Mouse (Mus musculus): ENCODE measurements around the gene Srd5a3. TPM values are rescaled to one million over a fixed set of nuclear protein-coding genes. Genes with fewer than 3 reads are reported as not detected.
A peak's percentile ranks its signal among the peaks of the same experiment; 100 is the strongest.

The Srd5a3 gene
- polyA plus RNA-seq, 1 experiment: 12.0 TPM

GRCm38 (mm10) chr5:76140730-76141066 is 627 bp downstream of the Srd5a3 start:
- no peaks in the 10 kb centered on the region for H3K36me3 ChIP-seq (ENCODE audit: control insufficient read depth, insufficient read depth)
- peak overlapping the region; percentile 57 for H3K4me3 ChIP-seq
- H3K4me2 ChIP-seq (ENCODE audit: low read depth): peak overlapping the region; percentile 84
- H3K27me3 ChIP-seq (ENCODE audit: control insufficient read depth, insufficient read depth, insufficient read length): no peaks in the 10 kb centered on the region
- no peak for TF ChIP-seq MYOG (IDR thresholded peaks at IDR 0.05; ENCODE audit: control insufficient read depth in 1 of 3, insufficient read depth in 1 of 3, insufficient read length in 2 of 3, low read depth in 2 of 3)
- peak; percentile 9 for TF ChIP-seq POLR2AphosphoS2 (IDR thresholded peaks at IDR 0.05; ENCODE audit: insufficient read length, low read depth)
- TF ChIP-seq MAX (IDR thresholded peaks at IDR 0.05; ENCODE audit: low read depth): no peak
- no peak for TF ChIP-seq SRF (IDR thresholded peaks at IDR 0.05; ENCODE audit: control insufficient read depth, insufficient read length, low read depth)
- TF ChIP-seq USF1 (IDR thresholded peaks at IDR 0.05; ENCODE audit: low read depth): no peak
- no peak for TF ChIP-seq TCF3 (IDR thresholded peaks at IDR 0.05; ENCODE audit: insufficient read length, low read depth)
- no peak for TF ChIP-seq E2F4 (IDR thresholded peaks at IDR 0.05; ENCODE audit: insufficient read depth)
- no peak for TF ChIP-seq REST (IDR thresholded peaks at IDR 0.05; ENCODE audit: insufficient read depth, insufficient read length)
- TF ChIP-seq CEBPB (IDR thresholded peaks at IDR 0.05; ENCODE audit: insufficient read depth, poor library complexity, severe bottlenecking): no peak
- H3K79me2 ChIP-seq (ENCODE audit: control insufficient read depth, insufficient read depth): peaks cover 7% of the 10 kb centered on the region
- H3ac ChIP-seq (ENCODE audit: control insufficient read depth, insufficient read length): peak overlapping the region; percentile 78

GRCm38 (mm10) chr5:76143356-76143755 is 3.3 kb downstream of the Srd5a3 start:
- Histone ChIP-seq H3K27me3 (ENCODE audit: control insufficient read depth, insufficient read depth, insufficient read length) (no peaks in the 10 kb centered on the region), H3K4me2 (ENCODE audit: low read depth) (no peak overlapping the region), H3K36me3 (ENCODE audit: control insufficient read depth, insufficient read depth) (no peaks in the 10 kb centered on the region), H3ac (ENCODE audit: control insufficient read depth, insufficient read length) (no peak overlapping the region), H3K4me3 (no peak overlapping the region), H3K79me2 (ENCODE audit: control insufficient read depth, insufficient read depth) (peaks cover 7% of the 10 kb centered on the region)
- TF ChIP-seq TCF3 (IDR thresholded peaks at IDR 0.05; ENCODE audit: insufficient read length, low read depth): no peak
- TF ChIP-seq MAX (IDR thresholded peaks at IDR 0.05; ENCODE audit: low read depth): no peak
- no peak for TF ChIP-seq E2F4 (IDR thresholded peaks at IDR 0.05; ENCODE audit: insufficient read depth)
- TF ChIP-seq REST (IDR thresholded peaks at IDR 0.05; ENCODE audit: insufficient read depth, insufficient read length): no peak
- no peak for TF ChIP-seq TCF12 (IDR thresholded peaks at IDR 0.05; ENCODE audit: insufficient read depth, poor library complexity, severe bottlenecking)
- no peak for TF ChIP-seq POLR2AphosphoS2 (IDR thresholded peaks at IDR 0.05; ENCODE audit: insufficient read length, low read depth)
- TF ChIP-seq SRF (IDR thresholded peaks at IDR 0.05; ENCODE audit: control insufficient read depth, insufficient read length, low read depth): no peak
- TF ChIP-seq USF1 (IDR thresholded peaks at IDR 0.05; ENCODE audit: low read depth): no peak
- no peak for TF ChIP-seq POLR2A (IDR thresholded peaks at IDR 0.05; ENCODE audit: insufficient read length, low read depth)
- no peak for TF ChIP-seq MYOD1 (IDR thresholded peaks at IDR 0.05; ENCODE audit: control insufficient read depth in 1 of 3, insufficient read length in 2 of 3, low read depth in 2 of 3)
- no peak for TF ChIP-seq MYOG (IDR thresholded peaks at IDR 0.05; ENCODE audit: control insufficient read depth in 1 of 3, insufficient read depth in 1 of 3, insufficient read length in 2 of 3, low read depth in 2 of 3)
- no peak for TF ChIP-seq CEBPB (IDR thresholded peaks at IDR 0.05; ENCODE audit: insufficient read depth, poor library complexity, severe bottlenecking)

- TF ChIP-seq POLR2AphosphoS2 (IDR thresholded peaks at IDR 0.05; ENCODE audit: insufficient read length, low read depth) (no peak), E2F4 (IDR thresholded peaks at IDR 0.05; ENCODE audit: insufficient read depth) (no peak), CEBPB (IDR thresholded peaks at IDR 0.05; ENCODE audit: insufficient read depth, poor library complexity, severe bottlenecking) (no peak), REST (IDR thresholded peaks at IDR 0.05; ENCODE audit: insufficient read depth, insufficient read length) (no peak), POLR2A (IDR thresholded peaks at IDR 0.05; ENCODE audit: insufficient read length, low read depth) (no peak), TCF3 (IDR thresholded peaks at IDR 0.05; ENCODE audit: insufficient read length, low read depth) (no peak), MYOD1 (IDR thresholded peaks at IDR 0.05; ENCODE audit: control insufficient read depth in 1 of 3, insufficient read length in 2 of 3, low read depth in 2 of 3) (no peak), MAX (IDR thresholded peaks at IDR 0.05; ENCODE audit: low read depth) (no peak), MYOG (IDR thresholded peaks at IDR 0.05; ENCODE audit: control insufficient read depth in 1 of 3, insufficient read depth in 1 of 3, insufficient read length in 2 of 3, low read depth in 2 of 3) (no peak)
- no peak overlapping the region for H3K4me2 ChIP-seq (ENCODE audit: low read depth)
- H3K4me3 ChIP-seq: no peak overlapping the region
- no peak overlapping the region for H3ac ChIP-seq (ENCODE audit: control insufficient read depth, insufficient read length)
- no peaks in the 10 kb centered on the region for H3K36me3 ChIP-seq (ENCODE audit: control insufficient read depth, insufficient read depth)
- H3K79me2 ChIP-seq (ENCODE audit: control insufficient read depth, insufficient read depth): peaks cover 2% of the 10 kb centered on the region
- no peaks in the 10 kb centered on the region for H3K27me3 ChIP-seq (ENCODE audit: control insufficient read depth, insufficient read depth, insufficient read length)
These were observed 6.3 kb downstream of the Srd5a3 start for GRCm38 (mm10) chr5:76146401-76146800.

GRCm38 (mm10) chr5:76149436-76149835 is 9.4 kb downstream of the Srd5a3 start:
- H3K4me2 ChIP-seq (ENCODE audit: low read depth): no peak overlapping the region
- H3K27me3 ChIP-seq (ENCODE audit: control insufficient read depth, insufficient read depth, insufficient read length): no peaks in the 10 kb centered on the region
- no peaks in the 10 kb centered on the region for H3K36me3 ChIP-seq (ENCODE audit: control insufficient read depth, insufficient read depth)
- no peak overlapping the region for H3K4me3 ChIP-seq
- TF ChIP-seq POLR2AphosphoS2 (IDR thresholded peaks at IDR 0.05; ENCODE audit: insufficient read length, low read depth) (no peak), MYOG (IDR thresholded peaks at IDR 0.05; ENCODE audit: control insufficient read depth in 1 of 3, insufficient read depth in 1 of 3, insufficient read length in 2 of 3, low read depth in 2 of 3) (no peak), USF1 (IDR thresholded peaks at IDR 0.05; ENCODE audit: low read depth) (no peak)
- H3K79me2 ChIP-seq (ENCODE audit: control insufficient read depth, insufficient read depth): no peaks in the 10 kb centered on the region
- no peak overlapping the region for H3ac ChIP-seq (ENCODE audit: control insufficient read depth, insufficient read length)

- H3K79me2 ChIP-seq (ENCODE audit: control insufficient read depth, insufficient read depth): no peaks in the 10 kb centered on the region
- no peak overlapping the region for H3K4me3 ChIP-seq
- H3K36me3 ChIP-seq (ENCODE audit: control insufficient read depth, insufficient read depth): no peaks in the 10 kb centered on the region
- H3K27me3 ChIP-seq (ENCODE audit: control insufficient read depth, insufficient read depth, insufficient read length): no peaks in the 10 kb centered on the region
- no peak overlapping the region for H3K4me2 ChIP-seq (ENCODE audit: low read depth)
- TF ChIP-seq POLR2AphosphoS2 (IDR thresholded peaks at IDR 0.05; ENCODE audit: insufficient read length, low read depth) (no peak), MAX (IDR thresholded peaks at IDR 0.05; ENCODE audit: low read depth) (no peak), TCF3 (IDR thresholded peaks at IDR 0.05; ENCODE audit: insufficient read length, low read depth) (no peak), USF1 (IDR thresholded peaks at IDR 0.05; ENCODE audit: low read depth) (no peak), TCF12 (IDR thresholded peaks at IDR 0.05; ENCODE audit: insufficient read depth, poor library complexity, severe bottlenecking) (no peak), SRF (IDR thresholded peaks at IDR 0.05; ENCODE audit: control insufficient read depth, insufficient read length, low read depth) (no peak), MYOD1 (IDR thresholded peaks at IDR 0.05; ENCODE audit: control insufficient read depth in 1 of 3, insufficient read length in 2 of 3, low read depth in 2 of 3) (no peak), POLR2A (IDR thresholded peaks at IDR 0.05; ENCODE audit: insufficient read length, low read depth) (no peak), CEBPB (IDR thresholded peaks at IDR 0.05; ENCODE audit: insufficient read depth, poor library complexity, severe bottlenecking) (no peak), E2F4 (IDR thresholded peaks at IDR 0.05; ENCODE audit: insufficient read depth) (no peak), REST (IDR thresholded peaks at IDR 0.05; ENCODE audit: insufficient read depth, insufficient read length) (no peak)
- no peak overlapping the region for H3ac ChIP-seq (ENCODE audit: control insufficient read depth, insufficient read length)
These were observed 12.9 kb downstream of the Srd5a3 start for GRCm38 (mm10) chr5:76152956-76153355.

Data from myocyte (in vitro differentiated cells).